Mouse (Mus musculus) retina, postnatal 7 days (tissue): Measurements from ENCODE around the gene Lnpep.
"Not testable (repeated sequence)": the region's sequence is repeated elsewhere in the genome, so short reads cannot be mapped to it uniquely, and the experiment has no call there.

Source experiments
- DNase-seq: peaks from one replicate; pipeline ENCODE4 v3.0.0-alpha.2; 2012; ENCODE audit warnings: low read depth, low spot score

Lnpep gene

GRCm38 (mm10) chr17:17496234-17496633, 128.6 kb downstream of the Lnpep start:
- DNase-seq, result not testable (repeated sequence)

GRCm38 (mm10) chr17:17492116-17492515, 132.7 kb downstream of the Lnpep start:
- no peak for DNase-seq

- DNase-seq, result no peak
Observed at GRCm38 (mm10) chr17:17491622-17492001, 133.2 kb downstream of the Lnpep start.

GRCm38 (mm10) chr17:17490820-17491621, 133.8 kb downstream of the Lnpep start:
- DNase-seq, result no peak

GRCm38 (mm10) chr17:17485789-17486188, 139.1 kb downstream of the Lnpep start:
- no peak for DNase-seq
